Mouse (Mus musculus) hindbrain, embryonic 10.5 days (tissue): Measurements from ENCODE around the gene Bri3. TPM values are rescaled to one million over a fixed set of nuclear protein-coding genes. Genes with fewer than 3 reads are reported as not detected.

ENCODE experiments used
- DNase-seq: peaks from one replicate; pipeline ENCODE4 v3.0.0-alpha.2; 2017; ENCODE audit warnings: low spot score
- H3K27ac ChIP-seq: fragments of 300-500 bp; sonication (generic); 2 replicates; pipeline ENCODE4 v1.5.1; 2016; ENCODE audit warnings: mild to moderate bottlenecking, moderate library complexity
- H3K27me3 ChIP-seq: fragments of 300-500 bp; sonication (generic); 2 replicates; pipeline ENCODE4 v1.6.1; 2016; ENCODE audit warnings: mild to moderate bottlenecking; ENCODE audit not compliant: poor library complexity, insufficient read depth, severe bottlenecking
- H3K36me3 ChIP-seq: fragments of 300-500 bp; sonication (generic); 2 replicates; pipeline ENCODE4 v1.6.1; 2016; ENCODE audit warnings: mild to moderate bottlenecking, moderate library complexity
- H3K4me1 ChIP-seq: fragments of 300-500 bp; sonication (generic); replicated peaks from 2 replicates; pipeline ENCODE4 v1.6.1; 2016; ENCODE audit warnings: mild to moderate bottlenecking
- H3K4me3 ChIP-seq: fragments of 300-500 bp; sonication (generic); 2 replicates; pipeline ENCODE4 v1.5.1; 2016; ENCODE audit warnings: mild to moderate bottlenecking, moderate library complexity
- H3K9me3 ChIP-seq: fragments of 300-500 bp; sonication (generic); 2 replicates; pipeline ENCODE4 v1.6.1; 2016; ENCODE audit warnings: mild to moderate bottlenecking, moderate library complexity
- WGBS: fragments of 180-500 bp; shearing (Covaris S2); methylation state at CpG from one replicate; pipeline ENCODE4 v1.1.7; 2016; 5-methylcytosine and 5-hydroxymethylcytosine counted together
- polyA plus RNA-seq: library from polyadenylated mRNA; unstranded; fragments of >200 nt; fragmentation: Nextera tagmentation; extraction: Ambion mirVana; gene quantifications from 2 replicates; pipeline ENCODE4 v1.2.1, GENCODE M21; 2016

The Bri3 gene
- polyA plus RNA-seq, 1 experiment from 2014 or later: 157 TPM

- peaks cover 51% of the 10 kb centered on the region for H3K36me3 ChIP-seq
- peak overlapping the region; percentile 98 for H3K27ac ChIP-seq
- peaks cover 57% of the 10 kb centered on the region for H3K4me1 ChIP-seq
- H3K27me3 ChIP-seq: no peaks in the 10 kb centered on the region
- 65% methylated on average over 3 of the region's 3 CpGs for WGBS
- no peaks in the 10 kb centered on the region for H3K9me3 ChIP-seq
- H3K4me3 ChIP-seq: peak overlapping the region; percentile 99
- no peak for DNase-seq
Measured at GRCm38 (mm10) chr5:144257451-144258110, 13.3 kb downstream of the Bri3 start.

GRCm38 (mm10) chr5:144258131-144258611, 13.9 kb downstream of the Bri3 start:
- DNase-seq: no peak
- H3K27ac ChIP-seq: peak overlapping the region; percentile 98
- 37% methylated on average over 14 of the region's 14 CpGs for WGBS
- peak overlapping the region; percentile 99 for H3K4me3 ChIP-seq
- no peaks in the 10 kb centered on the region for H3K27me3 ChIP-seq
- no peaks in the 10 kb centered on the region for H3K9me3 ChIP-seq
- peaks cover 56% of the 10 kb centered on the region for H3K36me3 ChIP-seq
- peaks cover 57% of the 10 kb centered on the region for H3K4me1 ChIP-seq

GRCm38 (mm10) chr5:144258687-144259086, 14.4 kb downstream of the Bri3 start:
- no peak for DNase-seq
- Histone ChIP-seq H3K27ac (peak overlapping the region; percentile 98), H3K9me3 (no peaks in the 10 kb centered on the region), H3K27me3 (no peaks in the 10 kb centered on the region), H3K36me3 (peaks cover 61% of the 10 kb centered on the region), H3K4me3 (peak overlapping the region; percentile 99), H3K4me1 (peaks cover 57% of the 10 kb centered on the region)
- 14% methylated on average over 2 of the region's 2 CpGs for WGBS

GRCm38 (mm10) chr5:144259228-144259627, 15.0 kb downstream of the Bri3 start:
- H3K36me3 ChIP-seq: peaks cover 64% of the 10 kb centered on the region

GRCm38 (mm10) chr5:144260464-144260863, 16.2 kb downstream of the Bri3 start:
- WGBS: 82% methylated on average over 8 of the region's 8 CpGs
- Histone ChIP-seq H3K4me1 (peaks cover 55% of the 10 kb centered on the region), H3K36me3 (peaks cover 76% of the 10 kb centered on the region)

More at GRCm38 (mm10) chr5:144259228-144259627, 15.0 kb downstream of the Bri3 start:
- Histone ChIP-seq H3K27ac (no peak overlapping the region; the same call in 1 of the 2 replicates), H3K4me3 (no peak overlapping the region), H3K27me3 (no peaks in the 10 kb centered on the region), H3K4me1 (peaks cover 55% of the 10 kb centered on the region), H3K9me3 (no peaks in the 10 kb centered on the region)
- DNase-seq: no peak
- 77% methylated on average over 6 of the region's 6 CpGs for WGBS

GRCm38 (mm10) chr5:144261309-144261708, 17.1 kb downstream of the Bri3 start:
- Histone ChIP-seq H3K9me3 (no peaks in the 10 kb centered on the region), H3K27ac (no peak overlapping the region), H3K4me3 (no peak overlapping the region), H3K4me1 (peaks cover 55% of the 10 kb centered on the region), H3K36me3 (peaks cover 83% of the 10 kb centered on the region), H3K27me3 (no peaks in the 10 kb centered on the region)
- 86% methylated on average over 9 of the region's 9 CpGs for WGBS
- DNase-seq: no peak

More at GRCm38 (mm10) chr5:144260464-144260863, 16.2 kb downstream of the Bri3 start:
- DNase-seq: no peak
- Histone ChIP-seq H3K27me3 (no peaks in the 10 kb centered on the region), H3K27ac (no peak overlapping the region), H3K9me3 (no peaks in the 10 kb centered on the region), H3K4me3 (no peak overlapping the region)

GRCm38 (mm10) chr5:144261829-144262228, 17.6 kb downstream of the Bri3 start:
- H3K4me1 ChIP-seq: peaks cover 50% of the 10 kb centered on the region
- H3K36me3 ChIP-seq: peaks cover 89% of the 10 kb centered on the region
- H3K27ac ChIP-seq: no peak overlapping the region
- DNase-seq: no peak
- H3K27me3 ChIP-seq: no peaks in the 10 kb centered on the region
- no peaks in the 10 kb centered on the region for H3K9me3 ChIP-seq
- 93% methylated on average over 5 of the region's 5 CpGs for whole genome bisulfite sequencing
- H3K4me3 ChIP-seq: no peak overlapping the region

GRCm38 (mm10) chr5:144263082-144263481, 18.8 kb downstream of the Bri3 start:
- Histone ChIP-seq H3K36me3 (peaks cover 91% of the 10 kb centered on the region), H3K4me3 (no peak overlapping the region), H3K27ac (no peak overlapping the region), H3K9me3 (no peaks in the 10 kb centered on the region), H3K4me1 (peaks cover 38% of the 10 kb centered on the region), H3K27me3 (no peaks in the 10 kb centered on the region)
- WGBS: 79% methylated on average over 9 of the region's 9 CpGs
- DNase-seq: no peak

- Histone ChIP-seq H3K9me3 (no peaks in the 10 kb centered on the region), H3K4me3 (no peak overlapping the region), H3K27ac (no peak overlapping the region), H3K36me3 (peaks cover 91% of the 10 kb centered on the region), H3K4me1 (peaks cover 33% of the 10 kb centered on the region), H3K27me3 (no peaks in the 10 kb centered on the region)
- DNase-seq: no peak
- WGBS: 88% methylated on average over 13 of the region's 13 CpGs
Measured at GRCm38 (mm10) chr5:144263496-144263895, 19.3 kb downstream of the Bri3 start.

- 88% methylated on average over 8 of the region's 8 CpGs for WGBS
- H3K36me3 ChIP-seq: peaks cover 75% of the 10 kb centered on the region
- no peaks in the 10 kb centered on the region for H3K9me3 ChIP-seq
Measured at GRCm38 (mm10) chr5:144267535-144268241, 23.5 kb downstream of the Bri3 start.

GRCm38 (mm10) chr5:144269926-144270325, 25.7 kb downstream of the Bri3 start:
- no peaks in the 10 kb centered on the region for H3K9me3 ChIP-seq
- H3K4me1 ChIP-seq: peaks cover 6% of the 10 kb centered on the region; the same call in 1 of the 2 replicates
- peaks cover 55% of the 10 kb centered on the region for H3K36me3 ChIP-seq
- H3K27me3 ChIP-seq: no peaks in the 10 kb centered on the region
- no peak overlapping the region for H3K4me3 ChIP-seq
- H3K27ac ChIP-seq: no peak overlapping the region
- DNase-seq: no peak
- WGBS: 95% methylated on average over 7 of the region's 7 CpGs

More at GRCm38 (mm10) chr5:144267535-144268241, 23.5 kb downstream of the Bri3 start:
- no peak for DNase-seq
- peaks cover 6% of the 10 kb centered on the region; the same call in 1 of the 2 replicates for H3K4me1 ChIP-seq
- no peak overlapping the region for H3K4me3 ChIP-seq
- no peaks in the 10 kb centered on the region for H3K27me3 ChIP-seq
- H3K27ac ChIP-seq: no peak overlapping the region

GRCm38 (mm10) chr5:144270420-144270819, 26.2 kb downstream of the Bri3 start:
- DNase-seq: no peak
- H3K9me3 ChIP-seq: no peaks in the 10 kb centered on the region
- H3K4me1 ChIP-seq: peaks cover 7% of the 10 kb centered on the region; the same call in 1 of the 2 replicates
- H3K27me3 ChIP-seq: no peaks in the 10 kb centered on the region
- WGBS: 92% methylated on average over 8 of the region's 8 CpGs
- no peak overlapping the region for H3K4me3 ChIP-seq
- peaks cover 50% of the 10 kb centered on the region for H3K36me3 ChIP-seq
- H3K27ac ChIP-seq: no peak overlapping the region

GRCm38 (mm10) chr5:144271118-144271517, 26.9 kb downstream of the Bri3 start:
- H3K27me3 ChIP-seq: no peaks in the 10 kb centered on the region
- peaks cover 10% of the 10 kb centered on the region; the same call in 1 of the 2 replicates for H3K4me1 ChIP-seq
- no peak overlapping the region for H3K27ac ChIP-seq
- no peaks in the 10 kb centered on the region for H3K9me3 ChIP-seq
- no peak for DNase-seq
- H3K4me3 ChIP-seq: no peak overlapping the region
- H3K36me3 ChIP-seq: peaks cover 45% of the 10 kb centered on the region
- 89% methylated on average over 3 of the region's 3 CpGs for WGBS
